Mouse (Mus musculus): ENCODE measurements around the gene Spata16.

GRCm38 (mm10) chr3:26834178-26835050 lies 197.0 kb downstream of the Spata16 start:
- TF ChIP-seq CTCF (IDR thresholded peaks at IDR 0.05; ENCODE audit: low read depth) = 0 out of 2 replicates have a peak, but pooled peaks have one; percentile 9
- no peak for TF ChIP-seq EP300 (IDR thresholded peaks at IDR 0.05; ENCODE audit: low read depth)

Data from liver, embryonic 14.5 days (tissue).